11 mouse cellular contexts compared by ENCODE assay signal in the genomic region with DNA sequence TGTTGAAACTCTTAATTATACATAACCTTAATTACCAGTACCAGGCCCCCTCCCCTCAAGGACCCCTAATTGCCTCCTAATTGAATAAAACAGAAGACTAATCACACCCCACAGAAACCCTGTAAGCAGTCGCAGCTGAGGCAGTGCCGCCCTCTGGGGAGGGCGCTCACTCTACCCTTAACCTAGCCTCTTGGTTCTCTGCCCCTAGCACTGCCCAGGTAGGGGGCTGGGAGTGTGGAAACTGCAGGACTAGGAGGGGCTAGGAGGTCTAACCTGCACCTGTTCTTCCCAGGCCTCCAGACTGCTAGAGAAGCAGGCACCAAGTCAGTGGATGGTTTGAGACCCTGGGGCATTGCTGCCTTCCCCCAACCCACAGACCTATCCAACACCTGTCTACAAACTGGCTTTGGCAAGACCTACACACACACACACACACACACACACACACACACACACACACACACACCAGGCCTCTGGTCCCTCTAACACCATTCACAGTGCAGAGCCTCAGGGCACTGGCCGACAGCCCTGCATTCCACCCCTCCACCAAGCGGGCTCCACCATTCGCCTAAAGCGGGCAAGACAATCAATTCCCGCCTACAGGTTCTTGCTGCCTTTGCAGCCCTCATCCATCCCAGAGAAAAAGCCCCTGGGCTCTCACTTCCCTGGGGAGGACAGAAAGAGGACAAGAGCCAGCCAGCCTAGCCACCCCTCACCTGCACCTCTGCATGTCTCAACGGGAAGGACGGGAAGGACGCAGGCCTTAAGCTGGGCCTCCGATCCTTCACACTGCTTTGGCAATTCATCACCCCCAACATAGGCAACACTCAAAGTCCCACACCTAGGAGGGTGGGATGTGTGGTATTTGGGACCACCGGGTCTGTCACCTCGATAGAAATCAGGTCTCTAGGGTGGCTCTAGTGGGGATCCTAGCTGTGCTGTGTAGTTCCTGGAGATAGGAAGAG. TPM values are rescaled to one million over a fixed set of nuclear protein-coding genes. Genes with fewer than 3 reads are reported as not detected.
DNase-seq lines count a peak whose midpoint lies in the region; ATAC-seq and TF ChIP-seq lines count a peak whose summit lies in the region.
"Had no signal": no experiment of that assay in that cellular context is flagged by ENCODE, and none has a peak within 500 bp of the region (broad histone marks: within the 10 kb centered on the region; RNA-seq: fewer than 3 reads in every experiment).

No protein-coding gene starts in this region.

- peaks cover 65% of the 10 kb centered on the region for H3K27me3 ChIP-seq in lung, embryonic 15.5 days
- peaks cover 78% of the 10 kb centered on the region for H3K27me3 ChIP-seq in hindbrain, embryonic 11.5 days (ENCODE audit: control insufficient read depth, insufficient read depth, low read length)
- 0 out of 2 replicates have a peak, but pooled peaks cover 3% of the 10 kb centered on the region for H3K27me3 ChIP-seq in limb, embryonic 11.5 days (ENCODE audit: control insufficient read depth, insufficient read depth, low read length)
- no peaks in the 10 kb centered on the region; the same call in 1 of the 2 replicates for H3K27me3 ChIP-seq in stomach, postnatal 0 days (ENCODE audit: control insufficient read depth, insufficient read depth, low read length)

- no peak for ATAC-seq in lung, embryonic 15.5 days (ENCODE audit: borderline replicate concordance, extremely low read depth, low FRiP score, low TSS enrichment)
- ATAC-seq in hindbrain, embryonic 11.5 days (ENCODE audit: low FRiP score): no peak
- ATAC-seq in limb, embryonic 11.5 days (ENCODE audit: insufficient number of reproducible peaks, low FRiP score, low TSS enrichment, low read depth): no peak
- ATAC-seq in stomach, postnatal 0 days (ENCODE audit: low FRiP score, low TSS enrichment): no peak

- peak; percentile 4; the same call in 1 of the 2 replicates for TF ChIP-seq CTCF in stomach, postnatal 0 days (IDR thresholded peaks at IDR 0.05; ENCODE audit: low read depth)

- H3K9ac ChIP-seq in lung, embryonic 15.5 days: peak overlapping the region; percentile 59
- H3K9ac ChIP-seq in hindbrain, embryonic 11.5 days (ENCODE audit: low read depth, low read length): peak overlapping the region; percentile 85
- peak overlapping the region; percentile 100 for H3K9ac ChIP-seq in limb, embryonic 11.5 days (ENCODE audit: low read length)
- H3K9ac ChIP-seq in stomach, postnatal 0 days (ENCODE audit: low read length): peak overlapping the region; percentile 83

- no peaks in the 10 kb centered on the region for H3K9me3 ChIP-seq in lung, embryonic 15.5 days
- H3K9me3 ChIP-seq in hindbrain, embryonic 11.5 days (ENCODE audit: control insufficient read depth, low read length): no peaks in the 10 kb centered on the region
- H3K9me3 ChIP-seq in limb, embryonic 11.5 days (ENCODE audit: control insufficient read depth, low read length): no peaks in the 10 kb centered on the region
- no peaks in the 10 kb centered on the region for H3K9me3 ChIP-seq in stomach, postnatal 0 days (ENCODE audit: control insufficient read depth, low read length)

- no peaks in the 10 kb centered on the region for H3K36me3 ChIP-seq in lung, embryonic 15.5 days
- H3K36me3 ChIP-seq in hindbrain, embryonic 11.5 days (ENCODE audit: control insufficient read depth, insufficient read depth, low read length): no peaks in the 10 kb centered on the region
- no peaks in the 10 kb centered on the region; the same call in 1 of the 2 replicates for H3K36me3 ChIP-seq in limb, embryonic 11.5 days (ENCODE audit: control insufficient read depth, insufficient read depth, low read length)
- H3K36me3 ChIP-seq in stomach, postnatal 0 days (ENCODE audit: control insufficient read depth, insufficient read depth, low read length): no peaks in the 10 kb centered on the region

- H3K4me3 ChIP-seq in lung, embryonic 15.5 days: peak overlapping the region; percentile 54
- peak overlapping the region; percentile 65; the same call in 1 of the 2 replicates for H3K4me3 ChIP-seq in hindbrain, embryonic 11.5 days (ENCODE audit: low read depth, low read length)
- peak overlapping the region; percentile 98 for H3K4me3 ChIP-seq in limb, embryonic 11.5 days (ENCODE audit: low read depth, low read length)
- H3K4me3 ChIP-seq in stomach, postnatal 0 days (ENCODE audit: low read depth, low read length): peak overlapping the region; percentile 74

- no peak overlapping the region for H3K27ac ChIP-seq in lung, embryonic 15.5 days
- H3K27ac ChIP-seq in hindbrain, embryonic 11.5 days (ENCODE audit: low read depth, low read length): no peak overlapping the region
- peak overlapping the region; percentile 63 for H3K27ac ChIP-seq in limb, embryonic 11.5 days (replicated peaks; ENCODE audit: low read depth, low read length)
- peak overlapping the region; percentile 92 for H3K27ac ChIP-seq in stomach, postnatal 0 days (replicated peaks)

- H3K4me2 ChIP-seq in lung, embryonic 15.5 days: peak overlapping the region; percentile 82
- peak overlapping the region; percentile 90 for H3K4me2 ChIP-seq in hindbrain, embryonic 11.5 days (replicated peaks; ENCODE audit: low read depth, low read length)
- H3K4me2 ChIP-seq in limb, embryonic 11.5 days (ENCODE audit: low read depth, severe bottlenecking): peak overlapping the region; percentile 97
- peak overlapping the region; percentile 87 for H3K4me2 ChIP-seq in stomach, postnatal 0 days (replicated peaks; ENCODE audit: low read depth)

- H3K4me1 ChIP-seq in lung, embryonic 15.5 days: peaks cover 27% of the 10 kb centered on the region
- peaks cover 21% of the 10 kb centered on the region for H3K4me1 ChIP-seq in hindbrain, embryonic 11.5 days (replicated peaks; ENCODE audit: control insufficient read depth, insufficient read depth, low read length)
- H3K4me1 ChIP-seq in limb, embryonic 11.5 days (ENCODE audit: control insufficient read depth, insufficient read depth, low read length): peaks cover 51% of the 10 kb centered on the region
- no peaks in the 10 kb centered on the region for H3K4me1 ChIP-seq in stomach, postnatal 0 days (replicated peaks; ENCODE audit: control insufficient read depth, insufficient read depth)

- WGBS in lung, embryonic 15.5 days: 41% methylated on average over 14 of the region's 14 CpGs
- WGBS in hindbrain, embryonic 11.5 days: 26% methylated on average over 14 of the region's 14 CpGs
- WGBS in limb, embryonic 11.5 days: 12% methylated on average over 14 of the region's 14 CpGs
- WGBS in stomach, postnatal 0 days: 37% methylated on average over 14 of the region's 14 CpGs

- no peak for DNase-seq in lung, postnatal 4 days
- DNase-seq in hindbrain, embryonic 11.5 days (ENCODE audit: low spot score): peak; percentile 46
- DNase-seq in limb, embryonic 11.5 days (ENCODE audit: low spot score): peak; percentile 61
- peak; percentile 63 for DNase-seq in stomach, postnatal 0 days (ENCODE audit: low spot score)
- no peak for DNase-seq in testis, postnatal 10 days (ENCODE audit: low spot score)
- no peak for DNase-seq in spleen, adult 18-20 months
- DNase-seq in frontal cortex, postnatal 14 days (ENCODE audit: low spot score in 2 of 2): no peak
- DNase-seq: cerebellum, adult 9-11 months; left cerebral cortex, postnatal 4 days; right cerebral cortex, postnatal 25 days had no signal

- TF ChIP-seq EP300 in stomach, postnatal 0 days (optimal IDR thresholded peaks at IDR 0.05): no peak

RNA-seq across cellular contexts. Expression of gene Prdm16, which starts 3.6 kb away (rescaled TPM):
- polyA plus RNA-seq in lung, embryonic 15.5 days (2015; fragmentation: Nextera tagmentation; extraction: Ambion mirVana): 20.3 and 22.4 TPM in 2 replicates
- 17.6 and 21.8 TPM in 2 replicates for polyA plus RNA-seq in hindbrain, embryonic 11.5 days (2014; fragmentation: Nextera tagmentation; extraction: Ambion mirVana)
- 78.2 and 87.1 TPM in 2 replicates for polyA plus RNA-seq in limb, embryonic 11.5 days (2014; fragmentation: Nextera tagmentation; extraction: Ambion mirVana)
- polyA plus RNA-seq in stomach, postnatal 0 days (2015; fragmentation: Nextera tagmentation; extraction: Ambion mirVana): 15.6 and 18.5 TPM in 2 replicates

RNA-seq across cellular contexts. Expression of gene Actrt2, which starts 34.6 kb away (rescaled TPM):
- polyA plus RNA-seq in lung, embryonic 15.5 days (2015; fragmentation: Nextera tagmentation; extraction: Ambion mirVana): not detected in 2 replicates
- polyA plus RNA-seq in hindbrain, embryonic 11.5 days (2014; fragmentation: Nextera tagmentation; extraction: Ambion mirVana): not detected in 2 replicates
- not detected in 2 replicates for polyA plus RNA-seq in limb, embryonic 11.5 days (2014; fragmentation: Nextera tagmentation; extraction: Ambion mirVana)
- polyA plus RNA-seq in stomach, postnatal 0 days (2015; fragmentation: Nextera tagmentation; extraction: Ambion mirVana): not detected in 2 replicates

Comparison
In these comparisons a context has a peak if more than half of its experiments do, and no peak if none do; other contexts are left out.
1. H3K27ac ChIP-seq: peak in limb, embryonic 11.5 days (single experiment) and stomach, postnatal 0 days (single experiment); none in lung, embryonic 15.5 days (single experiment) and hindbrain, embryonic 11.5 days (single experiment).
2. DNase-seq: peak in hindbrain, embryonic 11.5 days (single experiment), limb, embryonic 11.5 days (single experiment) and stomach, postnatal 0 days (single experiment); none in lung, postnatal 4 days (0 of 2), testis, postnatal 10 days (single experiment), spleen, adult 18-20 months (0 of 2) and frontal cortex, postnatal 14 days (0 of 2).
3. Peak in every context shown above with its lines, with median percentiles within 50 percentile points of each other: H3K4me2 ChIP-seq, H3K4me3 ChIP-seq and H3K9ac ChIP-seq.